Mouse (Mus musculus): ENCODE measurements around the gene Haus6.
"Not testable (repeated sequence)": the region's sequence is repeated elsewhere in the genome, so short reads cannot be mapped to it uniquely, and the experiment has no call there.

Gene Haus6

DNA sequence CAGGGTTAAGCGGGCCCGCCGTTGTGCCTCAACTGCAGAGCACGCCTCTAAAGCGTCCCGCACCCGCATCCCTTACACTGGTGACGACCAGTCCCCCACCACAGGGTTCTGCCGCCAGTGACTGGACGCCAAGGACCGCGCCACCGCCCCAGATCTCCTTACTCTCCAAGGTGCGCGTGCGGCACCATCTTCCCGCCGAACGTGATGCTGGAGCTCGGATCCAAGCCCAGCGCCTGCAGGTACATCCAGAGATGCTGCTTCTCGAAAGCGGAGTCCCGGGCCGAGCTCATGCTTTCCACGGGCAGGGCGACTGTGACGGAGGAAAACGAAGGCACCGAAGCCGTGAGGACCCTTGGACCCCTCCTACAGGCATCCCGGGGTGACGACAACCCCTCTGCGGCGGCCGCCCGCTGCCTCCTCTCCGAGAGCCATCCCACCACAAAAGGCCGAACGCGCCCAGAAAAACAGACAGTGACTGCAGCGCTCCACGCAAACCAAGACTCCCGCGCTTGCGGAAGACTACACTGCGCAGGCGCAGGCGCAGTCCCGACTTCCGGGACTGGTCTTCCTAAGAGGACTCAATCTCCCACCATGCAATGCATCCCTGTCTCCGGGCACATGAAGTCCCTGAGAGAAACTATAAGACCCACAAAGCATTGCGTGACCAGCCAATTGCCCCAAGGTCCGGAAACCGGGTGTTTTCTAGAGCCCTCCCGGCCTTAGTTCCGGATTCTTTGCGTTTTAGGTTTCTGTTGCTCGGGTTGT is at the start of gene Haus6:
Haus6 (minus strand) TSS at position 532 of the 765 bp plus-strand sequence.
- DNase-seq (ENCODE audit: low spot score) = peak; percentile 93

DNA sequence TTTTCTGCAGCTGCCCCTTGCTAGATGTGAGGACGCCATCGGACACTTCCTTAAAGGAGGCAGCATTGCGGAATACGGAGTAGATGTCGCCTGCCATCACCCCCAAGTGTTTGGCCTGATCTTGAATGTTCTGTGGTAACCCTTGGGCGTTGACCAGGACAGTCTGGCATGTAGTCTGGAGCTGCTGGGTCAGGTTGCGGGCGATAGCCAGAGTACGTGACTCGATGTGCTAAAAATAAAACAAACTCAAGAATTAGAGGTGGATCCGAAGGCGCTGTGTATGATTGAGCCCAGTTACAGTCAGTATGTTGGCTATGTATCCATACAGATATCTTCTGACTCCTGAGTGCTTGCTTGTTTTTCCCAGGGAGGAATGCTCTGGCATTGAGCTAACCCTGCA is 45.3 kb upstream of the Haus6 start:
- no peak for DNase-seq (ENCODE audit: low spot score)

DNA sequence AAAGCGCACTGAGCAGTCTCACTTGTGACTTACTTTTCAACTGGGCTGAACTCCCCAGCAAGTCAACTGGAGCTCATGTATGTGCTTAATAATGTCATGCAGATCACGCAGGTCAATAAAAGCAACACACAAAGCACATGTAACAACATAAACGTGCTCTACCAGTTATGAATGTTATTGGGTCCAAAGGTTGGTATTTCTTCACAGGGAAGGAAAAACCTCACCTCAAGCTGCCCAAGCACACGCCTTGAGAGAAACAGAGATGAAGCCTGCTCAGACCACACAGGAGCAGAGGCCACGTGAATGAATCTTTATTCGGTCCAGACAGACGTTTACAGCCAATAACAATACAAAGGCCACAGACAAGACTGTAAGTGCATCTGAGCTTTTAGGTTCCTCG is 44.6 kb upstream of the Haus6 start:
- not testable (repeated sequence) for DNase-seq (ENCODE audit: low spot score)

- DNase-seq (ENCODE audit: low spot score) = no peak
Measured at GRCm38 (mm10) chr4:86651686-86652384, 40.0 kb upstream of the Haus6 start.

DNA sequence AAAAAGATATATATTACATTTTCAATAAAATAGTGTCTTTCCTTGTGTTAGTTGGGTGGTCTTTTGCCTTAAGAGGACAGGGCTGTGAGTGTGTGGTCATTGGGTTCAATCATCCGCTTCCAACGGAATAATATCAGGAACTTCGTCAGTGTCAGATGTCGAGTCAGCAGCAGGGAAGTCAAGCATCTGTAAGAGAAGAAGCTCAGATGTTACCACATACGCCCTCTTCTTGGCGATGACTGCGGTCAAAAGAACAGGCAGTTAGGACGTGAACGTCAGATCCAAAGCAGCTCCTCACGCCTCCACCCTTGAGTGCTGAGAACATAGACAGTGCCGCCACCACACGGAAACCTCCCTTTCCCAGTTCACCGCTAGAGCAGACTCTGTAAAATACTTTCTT is 36.5 kb upstream of the Haus6 start:
- not testable (repeated sequence) for DNase-seq (ENCODE audit: low spot score)

DNA sequence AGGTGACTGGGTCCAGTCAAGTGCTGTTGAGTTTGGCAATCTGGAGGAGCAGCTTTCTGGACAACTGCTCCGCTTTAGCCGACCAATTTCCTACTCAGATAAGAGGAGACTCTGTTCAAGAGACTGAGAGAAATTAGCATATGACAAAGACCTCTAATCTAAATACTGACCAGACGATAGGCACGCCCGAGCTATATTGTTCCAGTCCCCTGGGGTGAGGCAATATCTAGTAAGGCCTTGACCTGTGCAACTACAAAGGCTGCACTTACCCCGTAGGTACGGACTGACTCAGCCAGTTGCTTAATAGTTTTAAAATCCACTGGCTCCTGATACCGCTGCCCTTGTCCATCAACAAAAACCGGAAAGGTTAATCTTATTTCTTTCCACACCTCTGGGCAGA is 25.7 kb upstream of the Haus6 start:
- not testable (repeated sequence) for DNase-seq (ENCODE audit: low spot score)

- not testable (repeated sequence) for DNase-seq (ENCODE audit: low spot score)
Measured at GRCm38 (mm10) chr4:86634873-86635272, 23.0 kb upstream of the Haus6 start.

- not testable (repeated sequence) for DNase-seq (ENCODE audit: low spot score)
Measured at GRCm38 (mm10) chr4:86634312-86634711, 22.5 kb upstream of the Haus6 start.

- not testable (repeated sequence) for DNase-seq (ENCODE audit: low spot score)
Measured at GRCm38 (mm10) chr4:86632556-86632955, 20.7 kb upstream of the Haus6 start.

DNA sequence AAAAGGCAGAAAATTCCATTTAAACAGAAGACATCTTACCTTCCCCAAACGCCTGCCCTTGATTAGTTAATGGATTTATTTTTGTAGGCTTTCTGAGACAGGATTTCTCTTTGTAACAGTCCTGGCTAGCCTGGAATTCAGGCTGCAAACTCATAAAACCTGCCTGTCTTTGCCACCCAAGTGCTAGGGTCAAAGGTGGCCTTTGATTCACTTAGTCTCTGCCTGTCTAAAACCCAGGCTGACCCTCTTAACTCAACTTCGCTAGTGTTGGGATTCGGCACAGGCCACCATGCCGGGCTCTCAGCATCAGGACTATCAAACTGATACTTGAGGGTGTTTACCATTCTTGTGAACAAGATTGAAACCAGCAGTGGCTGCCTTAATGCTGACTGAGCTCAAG is 20.0 kb upstream of the Haus6 start:
- DNase-seq (ENCODE audit: low spot score) = no peak

DNA sequence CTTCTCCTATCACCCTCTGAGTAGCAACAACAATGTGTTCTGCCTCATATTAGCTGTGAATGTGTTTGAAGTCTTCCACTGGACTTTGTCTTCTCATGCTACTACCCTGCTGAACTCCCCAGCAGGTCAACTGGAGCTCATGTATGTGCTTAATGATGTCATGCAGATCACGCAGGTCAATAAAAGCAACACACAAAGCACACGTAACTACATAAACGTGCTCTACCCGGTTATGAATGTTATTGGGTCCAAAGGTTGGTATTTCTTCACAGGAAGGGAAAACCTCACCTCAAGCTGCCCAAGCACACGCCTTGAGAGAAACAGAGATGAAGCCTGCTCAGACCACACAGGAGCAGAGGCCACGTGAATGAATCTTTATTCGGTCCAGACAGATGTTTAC is 14.6 kb upstream of the Haus6 start:
- DNase-seq (ENCODE audit: low spot score) = not testable (repeated sequence)

- no peak for DNase-seq (ENCODE audit: low spot score)
Measured at GRCm38 (mm10) chr4:86625463-86625862, 13.6 kb upstream of the Haus6 start.

DNA sequence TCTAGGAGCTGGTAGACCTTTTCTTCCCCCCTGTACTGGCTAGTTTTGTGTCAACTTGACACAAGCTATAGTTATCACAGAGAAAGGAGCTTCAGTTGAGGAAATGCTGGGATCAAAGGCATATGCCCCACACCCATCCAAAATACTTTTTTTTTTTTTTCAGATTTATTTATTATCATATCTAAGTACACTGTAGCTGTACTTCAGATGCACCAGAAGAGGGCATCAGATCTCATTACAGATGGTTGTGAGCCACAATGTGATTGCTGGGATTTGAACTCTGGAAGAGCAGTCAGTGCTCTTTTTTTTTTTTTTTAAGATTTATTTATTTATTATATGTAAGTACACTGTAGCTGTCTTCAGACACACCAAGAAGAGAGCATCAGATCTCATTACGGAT is 10.7 kb upstream of the Haus6 start:
- not testable (repeated sequence) for DNase-seq (ENCODE audit: low spot score)

GRCm38 (mm10) chr4:86622116-86622515 is 10.3 kb upstream of the Haus6 start:
- DNase-seq (ENCODE audit: low spot score) = no peak

DNA sequence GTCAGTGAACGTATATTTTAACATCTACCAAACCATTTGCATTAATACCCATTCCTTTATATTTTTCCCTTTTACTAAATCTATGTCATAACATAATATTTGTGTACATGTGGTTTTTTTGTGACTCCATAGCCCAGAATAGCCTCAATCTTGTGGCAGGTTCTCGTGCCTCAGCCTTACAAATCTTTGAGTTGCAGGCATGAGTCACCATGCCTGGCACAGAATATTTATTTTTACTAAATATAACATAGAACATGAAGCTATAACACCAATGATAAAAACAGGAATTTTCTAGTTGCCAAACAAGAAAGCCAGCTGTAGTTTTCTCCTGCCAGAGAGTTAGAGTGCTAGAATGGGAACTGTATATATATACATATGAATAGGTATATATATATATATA is 8.7 kb upstream of the Haus6 start:
- DNase-seq (ENCODE audit: low spot score) = no peak

GRCm38 (mm10) chr4:86612289-86612620 is 400 bp upstream of the Haus6 start:
- no peak for DNase-seq (ENCODE audit: low spot score)

DNA sequence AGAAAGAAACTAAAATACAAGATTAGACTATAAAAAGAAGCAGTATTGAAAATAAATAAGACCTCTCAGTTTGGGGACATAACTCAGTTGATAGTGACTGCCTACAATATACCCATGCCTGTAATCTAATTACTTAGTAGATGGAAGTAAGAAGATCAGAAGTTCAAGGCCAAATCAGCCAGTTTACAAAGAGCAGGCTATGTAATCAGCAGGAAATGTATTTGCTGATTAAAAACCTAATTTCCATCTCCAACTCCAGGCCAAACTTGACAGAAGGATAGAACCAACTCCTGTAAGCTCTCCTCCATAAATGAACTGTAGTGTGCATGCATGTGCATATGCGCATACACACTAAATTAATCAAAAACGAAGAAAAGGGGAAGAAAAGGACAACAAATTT is 20.6 kb downstream of the Haus6 start:
- no peak for DNase-seq (ENCODE audit: low spot score)

- DNase-seq (ENCODE audit: low spot score) = no peak
Measured at GRCm38 (mm10) chr4:86588236-86588635, 23.6 kb downstream of the Haus6 start.

- DNase-seq (ENCODE audit: low spot score) = no peak
Measured at GRCm38 (mm10) chr4:86580591-86580990, 31.3 kb downstream of the Haus6 start.

GRCm38 (mm10) chr4:86580056-86580455 is 31.8 kb downstream of the Haus6 start:
- DNase-seq (ENCODE audit: low spot score) = no peak

- DNase-seq (ENCODE audit: low spot score) = no peak
Measured at GRCm38 (mm10) chr4:86576630-86577225, 35.1 kb downstream of the Haus6 start.

- no peak for DNase-seq (ENCODE audit: low spot score)
Measured at GRCm38 (mm10) chr4:86576120-86576541, 35.7 kb downstream of the Haus6 start.
